Comparison of ENCODE assay signal across 28 mouse cellular contexts in the genomic region with DNA sequence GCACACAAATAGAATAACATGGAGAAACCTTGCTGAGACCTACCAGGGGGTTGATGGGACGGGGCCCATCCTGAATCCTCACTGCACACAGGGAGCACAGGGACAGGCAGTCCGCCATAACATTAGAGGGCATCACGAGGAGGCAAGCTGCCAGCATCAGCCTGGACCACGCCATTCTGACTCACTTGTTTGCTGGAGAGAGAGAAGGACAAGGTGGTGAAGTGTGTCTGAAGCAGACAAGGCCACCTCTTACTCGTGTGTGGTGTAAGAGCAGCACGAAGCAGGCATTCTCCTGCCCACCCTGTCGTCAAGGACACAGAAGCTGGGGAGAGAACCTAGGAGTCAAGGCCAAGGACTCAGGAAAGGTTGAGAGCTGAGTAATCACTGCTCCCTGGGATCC. TPM values are rescaled to one million over a fixed set of nuclear protein-coding genes. Genes with fewer than 3 reads are reported as not detected.
DNase-seq lines count a peak whose midpoint lies in the region; ATAC-seq lines count a peak whose summit lies in the region.
"Had no signal": no experiment of that assay in that cellular context is flagged by ENCODE, and none has a peak within 500 bp of the region (broad histone marks: within the 10 kb centered on the region; RNA-seq: fewer than 3 reads in every experiment).

No protein-coding gene starts in this region.

- intact Hi-C loops in gastrocnemius, postnatal 36 days (cut with DNase I) = no loop called here

- DNase-seq in heart, adult 18-20 months = no peak
- DNase-seq in adrenal gland, adult (ENCODE audit: inconsistent age in 2 of 2, low spot score in 1 of 2) = peak; percentile 82 to 92
- peak; percentile 72 for DNase-seq in adrenal gland, postnatal 25 days
- no peak for DNase-seq in gastrocnemius, postnatal 36 days
- no peak for DNase-seq in frontal cortex, postnatal 25 days (ENCODE audit: low spot score in 2 of 2)
- DNase-seq: cerebellum, adult 11-12 months; cerebellum, postnatal 14 days; forebrain, postnatal 0 days; kidney, adult 8-10 months; kidney, postnatal 10 days; left cerebral cortex, postnatal 4 days; lung, postnatal 36 days; right cerebral cortex, postnatal 14 days; thymus, adult 2 months had no signal

- no peaks in the 10 kb centered on the region for H3K9me3 ChIP-seq in heart, embryonic 12.5 days (replicated peaks)
- H3K9me3 ChIP-seq in megakaryocyte, embryonic 14.5 days = no peaks in the 10 kb centered on the region
- H3K9me3 ChIP-seq: embryonic facial prominence, embryonic 12.5 days; intestine, embryonic 15.5 days; limb, embryonic 15.5 days; lung, embryonic 15.5 days had no signal

- ATAC-seq in heart, embryonic 12.5 days (ENCODE audit: insufficient number of reproducible peaks, low FRiP score) = peak; percentile 45; the same call in 1 of the 2 replicates
- no peak for ATAC-seq in megakaryocyte, adult 5-6 weeks (ENCODE audit: poor library complexity, severe bottlenecking)
- ATAC-seq: CD4-positive, CD25-positive, alpha-beta regulatory T cell, adult 4 months; intestine, embryonic 15.5 days had no signal

- H3K4me1 ChIP-seq in heart, embryonic 12.5 days (replicated peaks) = no peaks in the 10 kb centered on the region
- H3K4me1 ChIP-seq in megakaryocyte, embryonic 14.5 days = no peaks in the 10 kb centered on the region
- H3K4me1 ChIP-seq: embryonic facial prominence, embryonic 12.5 days; intestine, embryonic 15.5 days; limb, embryonic 15.5 days had no signal

- H3K36me3 ChIP-seq in heart, embryonic 12.5 days = no peaks in the 10 kb centered on the region
- H3K36me3 ChIP-seq in megakaryocyte, embryonic 14.5 days (replicated peaks; ENCODE audit: low read length) = no peaks in the 10 kb centered on the region
- H3K36me3 ChIP-seq: embryonic facial prominence, embryonic 12.5 days; intestine, embryonic 15.5 days; limb, embryonic 15.5 days; lung, embryonic 15.5 days had no signal

- H3K27ac ChIP-seq in heart, embryonic 12.5 days (ENCODE audit: poor library complexity, severe bottlenecking) = no peak overlapping the region
- H3K27ac ChIP-seq: embryonic facial prominence, embryonic 12.5 days; intestine, embryonic 15.5 days; left cerebral cortex, adult 2 months; limb, embryonic 15.5 days; liver, embryonic 14.5 days; lung, embryonic 15.5 days; stomach, postnatal 0 days had no signal

- H3K27me3 ChIP-seq in heart, embryonic 12.5 days (replicated peaks) = peaks cover 27% of the 10 kb centered on the region
- H3K27me3 ChIP-seq in megakaryocyte, embryonic 14.5 days (replicated peaks) = peaks cover 36% of the 10 kb centered on the region
- H3K27me3 ChIP-seq: embryonic facial prominence, embryonic 12.5 days; intestine, embryonic 15.5 days; limb, embryonic 15.5 days; lung, embryonic 15.5 days had no signal

- WGBS in heart, embryonic 12.5 days = 62% methylated on average over 7 of the region's 7 CpGs

- no peak overlapping the region for H3K4me2 ChIP-seq in heart, embryonic 12.5 days
- H3K4me2 ChIP-seq: embryonic facial prominence, embryonic 12.5 days; intestine, embryonic 15.5 days; limb, embryonic 15.5 days; lung, embryonic 15.5 days had no signal

- H3K9ac ChIP-seq in heart, embryonic 12.5 days = no peak overlapping the region
- H3K9ac ChIP-seq: embryonic facial prominence, embryonic 12.5 days; forebrain, postnatal 0 days; intestine, embryonic 15.5 days; limb, embryonic 15.5 days; liver, embryonic 14.5 days; lung, embryonic 15.5 days had no signal

- H3K4me3 ChIP-seq in heart, embryonic 12.5 days = no peak overlapping the region
- H3K4me3 ChIP-seq in megakaryocyte, embryonic 14.5 days (replicated peaks) = peak overlapping the region; percentile 31
- H3K4me3 ChIP-seq: embryonic facial prominence, embryonic 12.5 days; intestine, embryonic 15.5 days; left cerebral cortex, adult 2 months; limb, embryonic 15.5 days; lung, embryonic 15.5 days had no signal

RNA-seq across cellular contexts. Expression of gene Pdyn, which starts 9.9 kb away (rescaled TPM):
- polyA plus RNA-seq in heart, embryonic 12.5 days (2016; fragmentation: Nextera tagmentation; extraction: Ambion mirVana) = 0.18 and 0.83 TPM in 2 replicates
- not detected for total RNA-seq in heart, adult 18-20 months (2021)
- polyA plus RNA-seq in megakaryocyte, embryonic 14.5 days (2012; ENCODE audit: insufficient read depth, low replicate concordance) = not detected in 2 replicates
- not detected in 2 replicates for total RNA-seq in megakaryocyte, adult 5-6 weeks (2015)
- total RNA-seq in megakaryocyte, adult 5-6 weeks (2017) = not detected in 2 replicates
- 0.21 TPM in 1 of 2 replicates, not detected in the other for total RNA-seq in adrenal gland, postnatal 25 days (2021)
- total RNA-seq in gastrocnemius, postnatal 36 days (2021) = not detected
- total RNA-seq: gastrocnemius, adult 18-20 months; gastrocnemius, postnatal 4 days; hematopoietic stem cell, adult 5-6 weeks had no signal
- polyA plus RNA-seq: CD4-positive, CD25-positive, alpha-beta regulatory T cell, adult 4 months had no signal

Comparison
In these comparisons a context has a peak if more than half of its experiments do, and no peak if none do; other contexts are left out.
1. DNase-seq: peak in adrenal gland, adult (2 of 2) and adrenal gland, postnatal 25 days (single experiment); none in heart, adult 18-20 months (0 of 2), gastrocnemius, postnatal 36 days (0 of 2) and frontal cortex, postnatal 25 days (0 of 2).